Comparison of ENCODE assay signal across 9 mouse cellular contexts in the genomic region with DNA sequence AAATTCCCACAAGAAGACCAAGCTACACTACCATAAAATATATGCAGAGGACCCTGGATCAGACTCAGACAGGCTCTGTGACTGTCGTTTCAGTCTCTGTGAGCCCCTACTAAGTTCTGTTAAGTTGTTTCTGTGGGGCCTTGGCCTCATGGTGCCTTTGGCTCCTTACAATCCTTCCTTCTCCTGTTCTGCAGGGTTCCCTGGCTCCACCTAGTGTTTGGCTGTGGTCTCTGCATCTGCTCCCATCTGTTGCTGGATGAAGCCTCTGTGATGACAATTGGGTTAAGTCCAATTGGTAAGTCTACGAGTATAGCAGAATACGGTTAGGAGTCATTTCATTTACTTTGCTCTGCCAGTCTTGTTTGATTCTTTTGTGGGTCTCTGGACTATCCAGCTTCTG. TPM values are rescaled to one million over a fixed set of nuclear protein-coding genes. Genes with fewer than 3 reads are reported as not detected.
DNase-seq lines count a peak whose midpoint lies in the region; ATAC-seq and TF ChIP-seq lines count a peak whose summit lies in the region.
"Had no signal": no experiment of that assay in that cellular context is flagged by ENCODE, and none has a peak within 500 bp of the region (broad histone marks: within the 10 kb centered on the region; RNA-seq: fewer than 3 reads in every experiment).

No protein-coding gene starts in this region.

- no peak overlapping the region for H3K4me3 ChIP-seq in MEL (ENCODE audit: control insufficient read depth in 1 of 2, insufficient read depth in 1 of 2, low read depth in 2 of 2, low read length in 2 of 2)
- H3K4me3 ChIP-seq in cerebellum, adult 2 months (replicated peaks; ENCODE audit: insufficient read depth, low read depth, low read length) = no peak overlapping the region
- no peak overlapping the region for H3K4me3 ChIP-seq in liver, postnatal 0 days (ENCODE audit: low read depth, low read length)

- ATAC-seq in liver, postnatal 0 days = peak; percentile 71

- H3K27me3 ChIP-seq in MEL (ENCODE audit: control insufficient read depth in 1 of 2, insufficient read depth in 2 of 2, low read length in 2 of 2) = no peaks in the 10 kb centered on the region
- H3K27me3 ChIP-seq in cerebellum, adult 2 months (ENCODE audit: control insufficient read depth, insufficient read depth, low read length) = no peaks in the 10 kb centered on the region
- H3K27me3 ChIP-seq in liver, postnatal 0 days (ENCODE audit: insufficient read depth, low read length) = no peaks in the 10 kb centered on the region

- peak overlapping the region; percentile 17; the same call in 1 of the 2 replicates for H3K9ac ChIP-seq in MEL (ENCODE audit: control insufficient read depth, low read depth, low read length, poor library complexity, severe bottlenecking)
- H3K9ac ChIP-seq in liver, postnatal 0 days (replicated peaks) = no peak overlapping the region

- peaks cover 10 to 16% of the 10 kb centered on the region in 2 experiments for H3K4me1 ChIP-seq in MEL (ENCODE audit: control insufficient read depth in 1 of 2, insufficient read depth in 2 of 2, low read length in 2 of 2)
- no peaks in the 10 kb centered on the region for H3K4me1 ChIP-seq in cerebellum, adult 2 months (ENCODE audit: control insufficient read depth, insufficient read depth, low read length)
- peaks cover 20% of the 10 kb centered on the region for H3K4me1 ChIP-seq in liver, postnatal 0 days (ENCODE audit: insufficient read depth)

- no peak for TF ChIP-seq EP300 in MEL (IDR thresholded peaks at IDR 0.05; ENCODE audit: low read depth in 1 of 2, low read length in 2 of 2)
- TF ChIP-seq EP300 in liver, postnatal 0 days (IDR thresholded peaks at IDR 0.05; ENCODE audit: low read depth) = no peak

- peak; percentile 79 for TF ChIP-seq RAD21 in MEL (IDR thresholded peaks at IDR 0.05; ENCODE audit: low read depth, low read length)

- DNase-seq in 416B (ENCODE audit: low read depth) = peak; percentile 71
- peak; percentile 90 for DNase-seq in MEL (ENCODE audit: low read depth, low spot score)
- peak; percentile 65 to 74 for DNase-seq in cerebellum, adult 2 months
- peak; percentile 66 to 69 for DNase-seq in gastrocnemius, adult 8-10 months (ENCODE audit: low spot score in 2 of 2)
- peak; percentile 85 for DNase-seq in layer of hippocampus, adult 11-12 months (ENCODE audit: low spot score)
- peak; percentile 85 for DNase-seq in liver, postnatal 0 days
- peak; percentile 60 to 76 for DNase-seq in right cerebral cortex, postnatal 10 days (ENCODE audit: low spot score in 2 of 2)
- DNase-seq in urinary bladder, postnatal 4 days (ENCODE audit: low spot score in 2 of 2) = peak; percentile 54 to 77

- H3K27ac ChIP-seq in MEL (ENCODE audit: control insufficient read depth, low read depth, low read length) = no peak overlapping the region
- H3K27ac ChIP-seq in cerebellum, adult 2 months (ENCODE audit: insufficient read depth, low read length) = no peak overlapping the region
- 0 out of 2 replicates have a peak overlapping the region, but pooled peaks have one; percentile 30 for H3K27ac ChIP-seq in liver, postnatal 0 days (ENCODE audit: low read depth)
- H3K27ac ChIP-seq: macrophage had no signal

- H3K4me2 ChIP-seq in liver, postnatal 0 days (ENCODE audit: low read depth, low read length) = no peak overlapping the region

- no peaks in the 10 kb centered on the region for H3K79me2 ChIP-seq in MEL (ENCODE audit: control insufficient read depth, insufficient read depth, low read length, poor library complexity)

- H3K36me3 ChIP-seq in MEL (ENCODE audit: control insufficient read depth in 1 of 2, insufficient read depth in 2 of 2, low read length in 2 of 2) = peaks cover 0 to 14% of the 10 kb centered on the region in 2 experiments; a peak in 2 of 4 replicates
- no peaks in the 10 kb centered on the region for H3K36me3 ChIP-seq in liver, postnatal 0 days (replicated peaks; ENCODE audit: insufficient read depth, low read length)

- no peak for TF ChIP-seq POLR2A in MEL (IDR thresholded peaks at IDR 0.05; ENCODE audit: control insufficient read depth in 1 of 2, insufficient read depth in 1 of 2, low read depth in 1 of 2, low read length in 2 of 2, poor library complexity in 1 of 2)
- TF ChIP-seq POLR2A in cerebellum, adult 2 months (IDR thresholded peaks at IDR 0.05; ENCODE audit: borderline replicate concordance, insufficient read depth, low read length) = no peak

- H3K9me3 ChIP-seq in MEL (replicated peaks; ENCODE audit: insufficient read depth, low read length) = no peaks in the 10 kb centered on the region
- H3K9me3 ChIP-seq in liver, postnatal 0 days (ENCODE audit: low read length) = no peaks in the 10 kb centered on the region

- WGBS in cerebellum, adult 2 months = 13% methylated on average over 3 of the region's 3 CpGs
- WGBS in liver, postnatal 0 days (ENCODE audit: insufficient replicate concordance) = 39% methylated on average over 3 of the region's 3 CpGs

- TF ChIP-seq CTCF in MEL (IDR thresholded peaks at IDR 0.05 in 2 of 3, conservative IDR thresholded peaks at IDR 0.05 in 1 of 3; ENCODE audit: control insufficient read depth in 1 of 3, insufficient read depth in 1 of 3, low read depth in 2 of 3, low read length in 3 of 3, poor library complexity in 1 of 3, severe bottlenecking in 1 of 3) = peak; percentile 84 to 89 (median 85)
- TF ChIP-seq CTCF in cerebellum, adult 2 months (IDR thresholded peaks at IDR 0.05; ENCODE audit: borderline replicate concordance, insufficient read depth, low read depth, low read length) = peak; percentile 92
- TF ChIP-seq CTCF in liver, postnatal 0 days (IDR thresholded peaks at IDR 0.05; ENCODE audit: low read depth) = peak; percentile 99

TF ChIP-seq in MEL, 35 proteins besides CTCF, POLR2A, EP300 and RAD21:
- TF ChIP-seq SMC3 (IDR thresholded peaks at IDR 0.05; ENCODE audit: low read depth, low read length) (peak; percentile 81), MAZ (IDR thresholded peaks at IDR 0.05; ENCODE audit: low read depth, low read length) (no peak), ZC3H11A (IDR thresholded peaks at IDR 0.05; ENCODE audit: low read depth, low read length) (peak; percentile 75), MYB (IDR thresholded peaks at IDR 0.05; ENCODE audit: low read depth, low read length) (no peak), TAL1 (IDR thresholded peaks at IDR 0.05; ENCODE audit: low read length) (no peak), MEF2A (IDR thresholded peaks at IDR 0.05; ENCODE audit: extremely low read depth, insufficient replicate concordance, low read depth, low read length, poor library complexity, severe bottlenecking) (no peak), KAT2A (conservative IDR thresholded peaks at IDR 0.05; ENCODE audit: low read depth, low read length) (no peak)
TF ChIP-seq in MEL: peak in this region for 2.

RNA-seq across cellular contexts. Expression of a gene that starts 1.5 kb away (rescaled TPM):
- 3.3 and 3.5 TPM in 2 replicates for total RNA-seq in MEL (2012; rRNA removed)
- polyA plus RNA-seq in MEL (2012; ENCODE audit: insufficient read depth in 1 of 2, insufficient read length in 2 of 2, low read depth in 1 of 2, low replicate concordance in 2 of 2, missing spikeins in 1 of 2) = 1 to 10 TPM in 1 of 2 experiments, not detected in 1; 3.1 TPM
- 1.1 and 1.3 TPM in 2 replicates for polyA plus RNA-seq in cerebellum, adult 2 months (2012; rRNA removed)
- under 1 TPM; 0.34 to 0.52 (median 0.46) TPM for total RNA-seq in gastrocnemius, adult 8-10 months (2022)
- polyA plus RNA-seq in liver, postnatal 0 days (2015; fragmentation: Nextera tagmentation; extraction: Ambion mirVana) = 70.5 and 73.0 TPM in 2 replicates
- polyA plus RNA-seq: macrophage had no signal
